9 mouse cellular contexts compared by ENCODE assay signal in genomic region chr10:56468537-56468936, GRCm38 (mm10).
DNase-seq lines count a peak whose midpoint lies in the region; ATAC-seq and TF ChIP-seq lines count a peak whose summit lies in the region.
"Had no signal": no experiment of that assay in that cellular context is flagged by ENCODE, and none has a peak within 500 bp of the region (broad histone marks: within the 10 kb centered on the region; RNA-seq: fewer than 3 reads in every experiment).

No protein-coding gene starts in this region.

- H3K27ac ChIP-seq in lung, embryonic 16.5 days (ENCODE audit: low read length) = peak overlapping the region; percentile 61
- H3K27ac ChIP-seq in embryonic fibroblast, embryonic 13.5 days (ENCODE audit: insufficient read depth, low read length) = peak overlapping the region; percentile 97
- H3K27ac ChIP-seq in intestine, postnatal 0 days (ENCODE audit: low read depth, low read length) = no peak overlapping the region
- H3K27ac ChIP-seq in stomach, embryonic 14.5 days (ENCODE audit: low read length) = no peak overlapping the region
- H3K27ac ChIP-seq in hindbrain, embryonic 13.5 days = no peak overlapping the region

- H3K27me3 ChIP-seq in lung, embryonic 16.5 days (ENCODE audit: control insufficient read depth, insufficient read depth, low read depth, low read length) = no peaks in the 10 kb centered on the region
- H3K27me3 ChIP-seq in intestine, postnatal 0 days (replicated peaks; ENCODE audit: control insufficient read depth, insufficient read depth, low read length) = no peaks in the 10 kb centered on the region
- no peaks in the 10 kb centered on the region for H3K27me3 ChIP-seq in stomach, embryonic 14.5 days (ENCODE audit: control insufficient read depth, insufficient read depth, low read length)
- no peaks in the 10 kb centered on the region for H3K27me3 ChIP-seq in hindbrain, embryonic 13.5 days

- TF ChIP-seq POLR2A in embryonic fibroblast, embryonic 13.5 days (IDR thresholded peaks at IDR 0.05; ENCODE audit: low read depth, low read length) = no peak

- H3K9me3 ChIP-seq in lung, embryonic 16.5 days (ENCODE audit: control insufficient read depth, low read length) = no peaks in the 10 kb centered on the region; the same call in 1 of the 2 replicates
- H3K9me3 ChIP-seq in intestine, postnatal 0 days (ENCODE audit: control insufficient read depth) = no peaks in the 10 kb centered on the region
- H3K9me3 ChIP-seq in stomach, embryonic 14.5 days (ENCODE audit: control insufficient read depth, low read depth, low read length) = no peaks in the 10 kb centered on the region
- no peaks in the 10 kb centered on the region for H3K9me3 ChIP-seq in hindbrain, embryonic 13.5 days

- H3K9ac ChIP-seq in lung, embryonic 16.5 days (ENCODE audit: low read length) = peak overlapping the region; percentile 61
- no peak overlapping the region for H3K9ac ChIP-seq in intestine, postnatal 0 days (ENCODE audit: low read depth, low read length)
- H3K9ac ChIP-seq in stomach, embryonic 14.5 days (replicated peaks; ENCODE audit: low read depth, low read length) = no peak overlapping the region
- no peak overlapping the region for H3K9ac ChIP-seq in hindbrain, embryonic 13.5 days

- H3K36me3 ChIP-seq in lung, embryonic 16.5 days (ENCODE audit: control insufficient read depth, insufficient read depth, low read length) = no peaks in the 10 kb centered on the region
- H3K36me3 ChIP-seq in intestine, postnatal 0 days (ENCODE audit: control insufficient read depth, insufficient read depth) = no peaks in the 10 kb centered on the region
- no peaks in the 10 kb centered on the region for H3K36me3 ChIP-seq in stomach, embryonic 14.5 days (ENCODE audit: control insufficient read depth, insufficient read depth, low read length)
- H3K36me3 ChIP-seq in hindbrain, embryonic 13.5 days = no peaks in the 10 kb centered on the region

- peak; percentile 71 for ATAC-seq in lung, embryonic 16.5 days (ENCODE audit: low read depth)
- no peak for ATAC-seq in intestine, postnatal 0 days
- ATAC-seq in stomach, embryonic 14.5 days (ENCODE audit: insufficient number of reproducible peaks, insufficient read depth, low FRiP score, low read depth) = no peak
- ATAC-seq in megakaryocyte, adult 5-6 weeks (ENCODE audit: poor library complexity, severe bottlenecking) = no peak
- no peak for ATAC-seq in hindbrain, embryonic 13.5 days (ENCODE audit: low FRiP score)
- ATAC-seq: forebrain, embryonic 16.5 days had no signal

- no peak for DNase-seq in lung, postnatal 4 days
- no peak for DNase-seq in frontal cortex, postnatal 10 days (ENCODE audit: low spot score in 2 of 2)

- no peak for TF ChIP-seq CTCF in embryonic fibroblast, embryonic 13.5 days (IDR thresholded peaks at IDR 0.05; ENCODE audit: borderline replicate concordance, insufficient read depth, low read length)
- TF ChIP-seq CTCF in intestine, postnatal 0 days (IDR thresholded peaks at IDR 0.05; ENCODE audit: low read depth) = no peak

- 12% methylated on average over 6 of the region's 6 CpGs for WGBS in lung, embryonic 16.5 days
- WGBS in intestine, postnatal 0 days = 7% methylated on average over 6 of the region's 6 CpGs
- whole genome bisulfite sequencing in stomach, embryonic 14.5 days = 25% methylated on average over 6 of the region's 6 CpGs
- WGBS in hindbrain, embryonic 13.5 days = 74% methylated on average over 6 of the region's 6 CpGs

- peaks cover 3% of the 10 kb centered on the region for H3K4me1 ChIP-seq in lung, embryonic 16.5 days (replicated peaks; ENCODE audit: control insufficient read depth, insufficient read depth, low read length)
- H3K4me1 ChIP-seq in embryonic fibroblast, embryonic 13.5 days (ENCODE audit: control insufficient read depth, insufficient read depth, low read length) = peaks cover 7% of the 10 kb centered on the region; the same call in 1 of the 2 replicates
- no peaks in the 10 kb centered on the region for H3K4me1 ChIP-seq in intestine, postnatal 0 days (replicated peaks; ENCODE audit: control insufficient read depth, insufficient read depth, low read length)
- H3K4me1 ChIP-seq in stomach, embryonic 14.5 days (ENCODE audit: control insufficient read depth, insufficient read depth, low read length) = no peaks in the 10 kb centered on the region
- no peaks in the 10 kb centered on the region for H3K4me1 ChIP-seq in hindbrain, embryonic 13.5 days (replicated peaks)

- peak overlapping the region; percentile 41 for H3K4me3 ChIP-seq in lung, embryonic 16.5 days (ENCODE audit: low read length)
- H3K4me3 ChIP-seq in embryonic fibroblast, embryonic 13.5 days (ENCODE audit: insufficient read depth, low read length) = peak overlapping the region; percentile 29; the same call in 1 of the 2 replicates
- H3K4me3 ChIP-seq in intestine, postnatal 0 days (ENCODE audit: low read depth, low read length) = 0 out of 2 replicates have a peak overlapping the region, but pooled peaks have one; percentile 12
- no peak overlapping the region for H3K4me3 ChIP-seq in stomach, embryonic 14.5 days (ENCODE audit: low read depth, low read length)
- H3K4me3 ChIP-seq in hindbrain, embryonic 13.5 days = no peak overlapping the region

- peak overlapping the region; percentile 58 for H3K4me2 ChIP-seq in lung, embryonic 16.5 days (ENCODE audit: low read depth, low read length)
- peak overlapping the region; percentile 51 for H3K4me2 ChIP-seq in intestine, postnatal 0 days (replicated peaks; ENCODE audit: low read depth)
- H3K4me2 ChIP-seq in stomach, embryonic 14.5 days (replicated peaks; ENCODE audit: low read depth, low read length) = peak overlapping the region; percentile 31; the same call in 1 of the 2 replicates
- H3K4me2 ChIP-seq in hindbrain, embryonic 13.5 days = no peak overlapping the region

Comparison
In these comparisons a context has a peak if more than half of its experiments do, and no peak if none do; other contexts are left out.
1. H3K27ac ChIP-seq: peak in lung, embryonic 16.5 days (single experiment) and embryonic fibroblast, embryonic 13.5 days (single experiment); none in intestine, postnatal 0 days (single experiment), stomach, embryonic 14.5 days (single experiment) and hindbrain, embryonic 13.5 days (single experiment).
2. H3K4me3 ChIP-seq: peak in lung, embryonic 16.5 days (single experiment), embryonic fibroblast, embryonic 13.5 days (single experiment) and intestine, postnatal 0 days (single experiment); none in stomach, embryonic 14.5 days (single experiment) and hindbrain, embryonic 13.5 days (single experiment).